Mouse (Mus musculus): Measurements from ENCODE around the gene Lce1g.

Lce1g gene

DNA sequence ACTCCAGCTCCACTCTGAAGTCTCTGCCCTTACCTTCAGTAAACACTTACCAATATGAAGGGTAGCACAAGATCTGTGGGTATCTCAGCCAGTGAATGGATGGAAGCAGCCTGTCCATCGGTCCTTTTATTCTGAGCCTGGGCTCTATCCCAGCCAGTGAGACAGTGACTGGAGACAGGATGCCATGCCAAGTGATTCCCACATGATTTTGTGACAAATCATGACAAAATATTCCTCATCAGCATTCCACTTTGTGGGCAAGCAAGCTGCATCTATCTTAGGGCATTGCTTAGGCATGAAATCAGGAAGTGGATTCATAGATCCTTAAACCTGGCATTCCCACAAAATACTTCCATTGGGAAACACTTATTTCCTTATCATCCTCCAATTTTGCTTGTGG, at the start of gene Lce1g:
TSS of gene Lce1g (minus strand) at position 101 of the 400 bp plus-strand sequence.
- no peak for DNase-seq

- DNase-seq: no peak
Measured at GRCm38 (mm10) chr3:92790414-92790813, 38.3 kb upstream of the Lce1g start, which contains the start of gene Lce1j. Gene Lce1j, minus strand, starts transcription at chr3:92790514.

DNA sequence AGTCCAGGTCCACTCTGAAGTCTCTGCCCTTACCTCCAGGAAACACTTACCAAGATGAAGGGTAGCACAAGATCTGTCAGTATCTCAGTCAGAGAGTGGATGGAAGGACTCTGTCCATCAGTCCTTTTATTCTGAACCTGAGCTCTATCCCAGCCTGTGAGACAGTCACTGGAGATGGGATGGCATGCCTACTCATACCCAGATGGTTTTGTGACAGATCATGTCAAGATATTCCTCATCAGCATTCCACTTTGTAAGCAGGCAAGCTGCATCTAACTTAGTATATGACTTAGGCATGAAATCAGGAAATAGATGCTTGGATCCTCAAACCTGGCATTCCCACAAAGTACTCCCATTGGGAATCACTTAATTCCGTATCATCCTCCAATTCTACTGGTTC, 26.7 kb upstream of the Lce1g start, which contains the start of gene Lce1i:
TSS of gene Lce1i (minus strand) at position 101 of the 400 bp plus-strand sequence.
- DNase-seq: no peak

DNA sequence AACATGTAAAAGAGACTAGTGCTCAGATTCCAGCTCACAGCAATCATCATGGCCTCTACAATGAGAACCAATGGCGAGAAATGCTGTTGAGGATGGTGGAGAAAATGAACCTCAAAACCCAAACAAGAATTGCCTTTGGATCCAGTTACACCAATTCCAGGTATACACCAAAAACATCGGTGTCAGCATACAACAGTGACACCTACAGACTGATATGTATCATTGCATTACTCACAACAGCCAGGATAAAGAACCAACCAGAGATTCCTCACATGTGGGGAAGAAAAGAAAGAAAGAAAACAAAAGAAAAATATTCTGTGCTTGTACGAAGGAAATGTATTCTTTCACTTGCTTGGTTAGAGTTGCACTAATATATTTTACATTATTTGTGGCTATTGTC, 19.4 kb upstream of the Lce1g start:
- peak in 1 of 2 experiments; percentile 2 for DNase-seq

DNA sequence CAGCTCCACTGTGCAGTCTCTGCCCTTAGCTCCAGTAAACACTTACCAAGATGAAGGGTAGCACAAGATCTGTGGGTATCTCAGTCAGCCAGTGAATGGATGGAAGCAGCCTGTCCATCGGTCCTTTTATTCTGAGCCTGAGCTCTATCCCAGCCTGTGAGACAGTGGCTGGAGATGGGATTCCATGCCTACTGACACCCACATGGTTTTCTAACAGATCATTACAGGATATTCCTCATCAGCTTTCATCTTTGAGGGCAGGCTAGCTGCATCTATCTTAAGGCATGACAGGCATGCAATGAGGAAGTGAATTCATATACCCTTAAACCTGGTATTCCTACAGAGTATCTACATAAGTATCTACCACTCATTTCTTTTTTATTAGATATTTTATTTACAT, 12.8 kb upstream of the Lce1g start, which contains the start of gene Lce1h:
TSS of gene Lce1h (minus strand) at position 101 of the 400 bp plus-strand sequence.
- DNase-seq: no peak

DNA sequence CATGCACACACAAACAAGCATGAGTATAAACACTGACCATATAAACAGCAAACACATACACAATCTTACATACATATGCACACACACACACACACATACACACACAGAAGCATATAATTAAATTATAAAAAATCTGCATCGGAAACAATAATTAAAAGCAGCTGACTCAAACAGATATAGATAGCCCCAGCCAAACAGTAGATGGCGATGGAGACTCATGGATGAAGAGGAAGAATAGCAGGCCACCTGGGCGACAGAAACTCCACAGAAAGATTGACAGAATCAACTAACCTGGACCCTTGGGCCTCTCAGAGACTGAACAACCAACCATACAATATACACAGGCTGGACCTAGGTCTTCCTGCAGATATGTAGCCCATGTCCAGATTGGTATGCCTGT, 1.1 kb upstream of the Lce1g start:
- peak in 1 of 2 experiments; percentile 2 for DNase-seq

DNA sequence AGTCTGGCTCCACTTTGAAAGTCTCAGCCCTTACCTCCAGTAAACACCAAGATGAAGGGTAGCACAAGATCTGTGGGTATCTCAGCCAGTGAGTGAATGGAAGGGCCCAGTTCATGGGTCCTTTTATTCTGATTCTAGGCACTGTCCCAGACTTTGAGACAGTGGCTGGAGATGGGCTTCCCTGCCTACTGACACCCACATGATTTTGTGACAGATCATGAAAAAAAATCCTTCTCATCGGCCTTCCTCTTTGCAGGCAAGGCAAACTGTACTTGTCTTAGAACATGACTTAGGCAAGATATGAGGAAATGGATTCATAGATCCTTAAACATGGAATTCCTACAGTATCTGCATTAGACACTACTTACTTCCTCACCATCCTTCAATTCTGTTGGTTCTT, 13.1 kb downstream of the Lce1g start, which contains the start of gene Gm38119:
TSS of gene Gm38119 (minus strand) at position 101 of the 400 bp plus-strand sequence.
- DNase-seq: no peak

GRCm38 (mm10) chr3:92722631-92723030, 29.5 kb downstream of the Lce1g start:
- no peak for DNase-seq

DNA sequence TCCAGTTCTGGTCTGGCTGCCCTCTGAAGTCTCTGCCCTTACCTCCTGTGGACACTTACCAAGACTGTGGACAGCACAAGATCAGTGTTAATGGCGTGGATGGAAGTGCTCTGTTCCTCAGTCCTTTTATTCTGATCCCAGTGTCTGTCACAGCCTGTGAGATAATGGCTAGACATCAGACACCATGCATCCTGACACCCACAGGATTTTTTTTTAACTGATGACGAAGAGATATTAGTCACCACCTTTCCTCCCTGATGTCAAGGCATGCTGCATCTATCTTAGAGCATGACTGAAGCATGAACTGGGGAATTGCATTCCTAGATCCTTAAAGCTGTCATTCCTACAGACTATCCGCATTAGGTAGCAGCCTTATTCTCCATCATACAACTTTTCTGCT, 31.9 kb downstream of the Lce1g start, which contains the start of gene Lce1f:
TSS of gene Lce1f (minus strand) at position 101 of the 400 bp plus-strand sequence.
- no peak for DNase-seq

GRCm38 (mm10) chr3:92715122-92715521, 37.0 kb downstream of the Lce1g start:
- no peak for DNase-seq

- DNase-seq: no peak
Measured at GRCm38 (mm10) chr3:92708974-92709373, 43.2 kb downstream of the Lce1g start, which contains the start of gene Lce1e. Gene Lce1e, minus strand, starts transcription at chr3:92709074.

Data from kidney, postnatal 36 days (tissue).